Mouse (Mus musculus): ENCODE measurements around the gene Myh2. TPM values are rescaled to one million over a fixed set of nuclear protein-coding genes. Genes with fewer than 3 reads are reported as not detected.
A peak's percentile ranks its signal among the peaks of the same experiment; 100 is the strongest.

Gene Myh2
- total RNA-seq, 4 experiments from 2014 or later = not detected

DNA sequence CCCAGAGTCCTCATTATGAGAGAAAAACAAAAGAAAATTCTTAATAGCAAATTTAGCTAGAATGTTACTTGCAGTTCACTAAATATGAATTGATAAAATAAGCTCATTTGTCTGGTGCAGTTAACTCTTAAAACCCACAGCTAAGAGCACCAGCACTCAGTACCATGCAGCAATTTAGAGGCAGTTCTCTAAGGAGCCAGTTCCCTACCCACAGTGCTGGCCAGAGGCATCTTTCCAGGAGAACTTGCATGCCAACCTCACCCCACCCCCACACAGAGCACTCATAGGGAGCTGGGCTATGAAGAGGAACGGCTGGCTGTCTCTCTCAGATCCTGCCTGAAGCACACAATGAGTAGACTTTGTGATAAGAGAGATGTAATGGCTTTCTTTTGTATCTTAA lies 17.7 kb upstream of the Myh2 start:
- DNase-seq = no peak

DNA sequence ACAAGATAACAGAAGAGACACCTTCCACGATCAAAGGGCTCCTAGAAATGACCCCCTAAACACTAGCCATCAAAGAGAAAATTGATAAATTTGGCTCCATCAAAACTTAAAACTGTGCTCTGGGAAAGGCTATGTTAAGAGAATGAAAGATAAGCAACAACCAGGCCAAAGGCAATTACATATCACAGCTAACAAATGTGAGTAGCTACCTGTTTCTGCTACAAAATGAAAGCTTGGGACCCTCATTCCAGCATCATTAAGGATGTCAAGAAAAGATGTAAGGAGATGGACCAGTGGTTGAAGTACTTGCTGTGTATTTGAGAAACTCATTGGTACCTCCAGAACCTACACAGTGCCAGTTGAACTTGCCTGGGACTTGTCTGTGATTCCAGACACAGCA lies 17.0 kb upstream of the Myh2 start:
- DNase-seq = no peak

DNA sequence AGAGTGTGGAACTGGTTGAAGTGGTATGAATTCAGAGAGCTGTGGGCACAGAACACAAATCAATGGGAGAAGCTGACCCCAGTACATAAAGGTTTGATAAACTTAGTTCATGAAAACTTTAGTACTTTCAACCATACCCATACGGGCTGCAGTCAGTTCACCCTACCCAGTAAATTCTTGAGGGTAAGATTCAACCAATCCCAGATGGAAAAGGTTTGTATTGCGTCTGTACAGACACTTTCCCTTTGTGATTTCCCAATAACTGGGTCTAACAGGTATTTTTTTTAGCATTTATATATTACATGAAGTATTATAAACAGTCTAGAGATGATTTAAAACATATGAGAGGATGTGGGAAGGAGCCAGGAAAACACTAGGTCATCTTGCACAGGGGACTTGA lies 15.2 kb upstream of the Myh2 start:
- DNase-seq = no peak

DNA sequence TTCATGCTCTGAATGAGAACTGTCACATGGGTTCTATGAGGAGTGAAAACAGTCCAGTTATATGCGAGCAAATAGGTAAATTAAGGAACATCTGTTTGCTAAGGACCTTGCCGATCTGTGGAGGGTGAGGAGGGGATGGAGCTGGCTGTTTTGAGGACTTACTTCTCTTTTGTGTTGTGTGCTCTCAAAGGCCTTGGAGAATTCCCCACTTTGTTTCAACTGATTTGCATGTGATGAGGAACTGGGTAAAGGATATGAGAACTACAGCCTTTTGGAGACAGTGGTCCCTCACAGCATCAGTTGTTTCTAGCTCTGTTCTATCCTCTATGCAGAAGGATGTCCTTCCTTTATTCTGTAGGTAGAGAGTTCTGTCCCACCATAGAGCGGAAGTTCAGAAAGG lies 10.7 kb upstream of the Myh2 start:
- no peak for DNase-seq

- no peak for DNase-seq
Measured at GRCm38 (mm10) chr11:67163701-67164100, 7.1 kb upstream of the Myh2 start.

DNA sequence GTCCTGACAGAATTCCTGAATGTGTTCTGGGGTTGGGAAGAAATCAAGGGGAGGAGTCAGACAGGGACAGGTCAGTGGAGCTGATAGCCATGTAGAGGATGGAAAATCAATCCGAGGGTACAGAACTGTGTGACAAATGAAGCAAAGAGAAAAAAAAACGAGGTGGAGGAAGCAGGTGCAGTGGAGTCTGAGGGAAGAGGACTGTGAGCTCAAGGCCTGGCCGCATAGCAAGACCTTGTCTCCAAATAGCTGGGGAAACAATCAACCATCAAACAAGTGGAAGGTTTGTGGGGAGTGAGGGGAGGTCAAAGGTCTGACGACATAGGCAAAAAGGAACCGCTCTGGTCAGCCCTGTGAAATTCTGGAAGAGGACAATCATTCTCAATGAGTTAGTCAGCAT lies 6.0 kb upstream of the Myh2 start:
- DNase-seq = no peak

GRCm38 (mm10) chr11:67169301-67169700 lies 1.5 kb upstream of the Myh2 start:
- DNase-seq = no peak

DNA sequence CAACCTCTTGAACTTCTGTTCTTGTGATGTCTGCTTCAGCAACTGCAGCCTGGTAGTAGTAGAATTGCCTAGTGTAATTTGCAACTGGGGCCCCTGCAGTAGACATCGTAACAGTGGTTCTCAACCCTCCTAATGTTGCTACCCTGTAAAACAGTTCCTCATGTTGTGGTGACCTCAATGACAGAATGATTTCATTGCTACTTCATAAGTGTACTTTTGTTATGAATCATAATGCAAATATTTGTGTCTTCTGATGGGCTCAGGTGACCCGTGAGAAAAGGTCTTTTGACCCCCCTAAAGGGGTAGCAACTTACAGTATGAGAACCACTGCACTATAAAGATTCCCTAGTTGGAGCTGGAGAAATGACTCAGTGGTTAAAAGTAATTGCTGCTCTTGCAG lies 1.6 kb downstream of the Myh2 start:
- DNase-seq = no peak

DNA sequence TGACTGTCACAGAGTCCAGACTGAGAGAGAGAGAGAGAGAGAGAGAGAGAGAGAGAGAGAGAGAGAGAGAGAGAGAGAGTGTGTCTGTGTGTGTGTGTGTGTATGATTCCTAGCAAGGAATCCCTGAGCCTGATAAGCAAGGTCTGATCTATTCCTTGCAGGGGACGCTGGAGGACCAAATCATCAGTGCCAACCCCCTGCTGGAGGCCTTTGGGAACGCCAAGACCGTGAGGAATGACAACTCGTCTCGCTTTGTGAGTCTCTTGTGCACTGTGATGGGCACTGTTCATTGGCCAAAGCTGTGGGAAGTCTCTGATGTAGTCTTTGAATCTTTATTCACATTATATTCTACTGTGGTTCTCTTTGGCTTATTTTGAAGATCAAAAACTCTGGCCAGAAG lies 5.5 kb downstream of the Myh2 start:
- DNase-seq = no peak

DNA sequence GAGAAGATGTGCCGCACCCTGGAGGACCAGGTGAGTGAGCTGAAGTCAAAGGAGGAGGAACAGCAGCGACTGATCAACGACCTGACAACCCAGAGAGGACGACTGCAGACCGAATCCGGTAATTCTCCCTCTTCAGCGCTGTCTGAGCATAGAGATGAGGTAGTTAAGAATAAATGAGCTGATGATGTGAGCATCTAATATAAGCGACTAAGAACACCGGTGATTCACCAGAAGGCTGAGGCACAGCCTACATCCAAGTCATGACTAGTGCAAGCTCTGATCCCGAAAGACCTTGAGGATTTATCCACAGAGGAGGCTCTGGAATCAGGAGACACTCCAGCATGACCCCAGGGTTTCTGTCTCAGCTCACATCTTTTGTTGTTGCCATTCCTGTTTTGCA lies 19.5 kb downstream of the Myh2 start:
- no peak for DNase-seq

DNA sequence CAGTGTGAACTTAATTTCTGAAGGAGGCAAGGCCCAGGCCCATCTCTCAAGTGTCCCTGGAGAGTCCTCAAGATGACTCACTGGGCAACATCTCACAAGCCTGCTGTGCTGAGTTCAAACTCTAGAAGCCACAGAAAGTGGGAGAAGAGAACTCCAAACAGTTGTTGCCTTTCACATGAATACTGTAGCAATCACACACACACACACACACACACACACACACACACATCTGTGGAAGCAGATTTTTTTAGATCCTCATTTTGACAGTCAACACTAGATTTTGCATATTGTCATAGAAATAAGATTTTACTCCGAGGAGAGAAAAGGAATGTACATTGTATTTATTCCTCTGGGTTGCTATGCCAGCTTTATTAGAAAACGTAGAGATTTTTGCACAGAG lies 20.0 kb downstream of the Myh2 start:
- no peak for DNase-seq

GRCm38 (mm10) chr11:67191496-67191895 lies 20.7 kb downstream of the Myh2 start:
- DNase-seq = no peak

DNA sequence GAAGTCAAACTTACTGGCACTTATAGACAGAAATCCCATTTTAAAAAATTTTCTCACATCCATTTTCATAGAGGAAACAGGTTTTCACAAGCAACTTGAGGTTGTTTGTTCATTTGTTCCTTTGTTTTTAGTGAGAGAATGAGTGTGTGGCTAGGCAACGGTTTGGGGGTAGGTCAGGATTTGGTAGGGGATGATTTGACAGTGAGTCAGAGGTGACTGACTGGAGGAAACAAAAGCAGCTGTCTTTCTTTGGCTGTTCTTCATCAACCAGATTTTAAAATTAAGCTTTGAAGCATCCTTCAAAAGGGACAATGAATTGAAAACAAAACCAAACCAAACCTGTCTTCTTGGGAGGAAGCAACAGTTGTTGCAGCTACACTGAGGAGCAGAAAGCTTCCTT lies 28.5 kb downstream of the Myh2 start:
- no peak for DNase-seq

- no peak for DNase-seq
Measured at GRCm38 (mm10) chr11:67199752-67200151, 28.9 kb downstream of the Myh2 start, which contains the start of gene Myh1. TSS of gene Myh1 (plus strand) at chr11:67200052.

DNA sequence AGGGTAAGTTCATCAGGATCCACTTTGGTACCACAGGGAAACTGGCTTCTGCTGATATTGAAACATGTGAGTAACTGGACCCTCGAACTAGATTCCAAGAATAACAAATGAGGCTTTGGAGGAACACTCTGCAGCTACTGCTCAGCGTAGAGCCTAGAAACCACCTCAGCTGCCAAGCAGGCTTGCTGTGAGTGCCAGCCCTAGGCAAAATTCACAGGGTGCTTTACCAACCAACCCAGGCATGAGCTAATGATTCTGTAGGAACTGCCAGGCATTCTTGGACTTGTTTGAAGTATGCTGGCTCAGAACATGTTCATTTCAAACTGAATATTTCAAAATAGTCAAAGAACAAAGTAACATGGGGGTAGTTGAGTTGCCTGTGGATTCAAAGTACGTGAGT lies 33.9 kb downstream of the Myh2 start:
- no peak for DNase-seq

- DNase-seq = no peak
Measured at GRCm38 (mm10) chr11:67221803-67222202, 51.0 kb downstream of the Myh2 start.

DNA sequence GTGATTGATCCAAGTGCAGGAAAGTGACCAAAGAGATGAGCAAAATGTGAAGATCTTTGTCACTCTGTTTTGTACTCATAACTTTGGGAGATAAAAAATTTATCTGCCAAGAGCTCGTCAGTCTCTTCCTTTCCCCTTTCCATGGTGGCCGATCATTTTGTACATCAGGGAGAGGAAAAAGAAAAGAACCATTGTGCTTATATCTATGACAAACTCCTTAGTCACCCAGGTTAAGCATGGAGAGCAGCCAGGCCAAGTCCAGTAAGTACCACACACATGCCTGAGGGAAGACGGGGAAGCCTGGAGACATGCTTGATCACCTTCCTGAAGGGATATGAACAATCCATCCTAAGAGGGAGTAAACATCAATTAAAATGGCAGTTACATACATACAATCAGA lies 53.6 kb downstream of the Myh2 start:
- DNase-seq = no peak

- no peak for DNase-seq
Measured at GRCm38 (mm10) chr11:67228731-67229130, 57.9 kb downstream of the Myh2 start.

- no peak for DNase-seq
Measured at GRCm38 (mm10) chr11:67229166-67229565, 58.3 kb downstream of the Myh2 start.

- DNase-seq = peak; percentile 29
Measured at GRCm38 (mm10) chr11:67229946-67230345, 59.1 kb downstream of the Myh2 start.

- peak; percentile 20 for DNase-seq
Measured at GRCm38 (mm10) chr11:67235639-67236358, 65.0 kb downstream of the Myh2 start.

GRCm38 (mm10) chr11:67236799-67237198 lies 66.0 kb downstream of the Myh2 start:
- DNase-seq = no peak

- DNase-seq = no peak
Measured at GRCm38 (mm10) chr11:67237481-67238079, 66.8 kb downstream of the Myh2 start, which contains the start of gene Myh4. TSS of gene Myh4 (plus strand) at chr11:67238029.

DNA sequence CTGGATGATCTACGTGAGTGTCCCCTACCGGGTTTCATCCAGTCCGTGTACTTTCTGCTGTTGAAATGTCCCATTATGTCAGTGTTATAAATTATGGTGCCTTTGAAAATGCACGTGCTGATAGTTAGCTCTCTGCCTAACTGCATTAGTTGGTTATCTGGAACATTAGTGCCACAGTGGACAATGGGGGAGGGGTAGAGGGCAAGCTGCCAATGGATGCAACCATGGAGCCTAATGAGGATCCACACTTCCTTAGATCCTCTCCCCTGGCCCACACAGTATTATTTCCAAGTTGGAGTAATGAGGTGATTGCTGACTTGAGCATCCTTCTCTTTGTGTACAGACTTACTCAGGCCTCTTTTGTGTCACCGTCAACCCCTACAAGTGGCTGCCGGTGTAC lies 70.2 kb downstream of the Myh2 start:
- no peak for DNase-seq
